Mouse (Mus musculus): ENCODE data around the gene Primpol. TPM values are rescaled to one million over a fixed set of nuclear protein-coding genes. Genes with fewer than 3 reads are reported as not detected.

Primpol gene
- polyA plus RNA-seq, 1 experiment from 2014 or later = 14.8 TPM

GRCm38 (mm10) chr8:46626642-46627041, 9.6 kb upstream of the Primpol start:
- Histone ChIP-seq H3K4me2 (replicated peaks) (no peak overlapping the region), H3K4me1 (peaks cover 7% of the 10 kb centered on the region; the same call in 1 of the 2 replicates), H3K9ac (no peak overlapping the region), H3K4me3 (replicated peaks) (no peak overlapping the region), H3K27ac (replicated peaks) (no peak overlapping the region), H3K36me3 (peaks cover 3% of the 10 kb centered on the region; the same call in 1 of the 2 replicates), H3K9me3 (replicated peaks) (no peaks in the 10 kb centered on the region), H3K27me3 (no peaks in the 10 kb centered on the region)
- WGBS = 95% methylated on average over 5 of the region's 5 CpGs
- no peak for ATAC-seq (ENCODE audit: insufficient number of reproducible peaks, low FRiP score, low TSS enrichment, low read depth)

DNA sequence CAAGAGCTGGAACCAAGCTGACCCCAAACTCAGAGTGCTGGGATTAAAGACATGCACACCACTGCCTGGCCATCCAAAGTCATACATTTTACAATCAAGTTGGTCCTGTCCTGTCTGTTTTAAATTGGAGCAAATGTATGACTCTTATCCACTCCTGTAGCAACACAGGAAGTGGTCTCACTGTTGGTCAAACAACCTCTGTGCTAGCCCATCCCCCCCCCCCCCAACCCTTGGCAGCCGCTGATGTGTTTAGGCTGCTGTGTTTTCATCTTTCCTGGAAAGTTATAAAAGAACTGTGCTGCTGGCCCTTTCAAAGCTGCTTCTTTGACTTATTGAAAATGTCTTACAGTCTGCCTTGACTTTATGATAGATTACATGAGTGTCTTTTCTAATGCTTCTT, 8.2 kb upstream of the Primpol start:
- 38% methylated on average over 1 of the region's 1 CpGs for WGBS
- no peaks in the 10 kb centered on the region for H3K27me3 ChIP-seq
- no peaks in the 10 kb centered on the region for H3K9me3 ChIP-seq (replicated peaks)
- no peak for ATAC-seq (ENCODE audit: insufficient number of reproducible peaks, low FRiP score, low TSS enrichment, low read depth)
- no peaks in the 10 kb centered on the region; the same call in 1 of the 2 replicates for H3K36me3 ChIP-seq
- H3K27ac ChIP-seq (replicated peaks) = no peak overlapping the region
- H3K4me3 ChIP-seq (replicated peaks) = no peak overlapping the region
- H3K4me2 ChIP-seq (replicated peaks) = no peak overlapping the region
- H3K4me1 ChIP-seq = peaks cover 7% of the 10 kb centered on the region; the same call in 1 of the 2 replicates
- H3K9ac ChIP-seq = no peak overlapping the region

GRCm38 (mm10) chr8:46622446-46623270, 5.6 kb upstream of the Primpol start:
- H3K27ac ChIP-seq (replicated peaks) = no peak overlapping the region
- no peaks in the 10 kb centered on the region for H3K36me3 ChIP-seq
- H3K9ac ChIP-seq = no peak overlapping the region
- WGBS = 50% methylated on average over 9 of the region's 9 CpGs
- no peak overlapping the region for H3K4me2 ChIP-seq (replicated peaks)
- H3K9me3 ChIP-seq (replicated peaks) = no peaks in the 10 kb centered on the region
- H3K4me1 ChIP-seq = peaks cover 23% of the 10 kb centered on the region; the same call in 1 of the 2 replicates
- no peak overlapping the region for H3K4me3 ChIP-seq (replicated peaks)
- H3K27me3 ChIP-seq = no peaks in the 10 kb centered on the region
- peak; percentile 79 for ATAC-seq (ENCODE audit: insufficient number of reproducible peaks, low FRiP score, low TSS enrichment, low read depth)

DNA sequence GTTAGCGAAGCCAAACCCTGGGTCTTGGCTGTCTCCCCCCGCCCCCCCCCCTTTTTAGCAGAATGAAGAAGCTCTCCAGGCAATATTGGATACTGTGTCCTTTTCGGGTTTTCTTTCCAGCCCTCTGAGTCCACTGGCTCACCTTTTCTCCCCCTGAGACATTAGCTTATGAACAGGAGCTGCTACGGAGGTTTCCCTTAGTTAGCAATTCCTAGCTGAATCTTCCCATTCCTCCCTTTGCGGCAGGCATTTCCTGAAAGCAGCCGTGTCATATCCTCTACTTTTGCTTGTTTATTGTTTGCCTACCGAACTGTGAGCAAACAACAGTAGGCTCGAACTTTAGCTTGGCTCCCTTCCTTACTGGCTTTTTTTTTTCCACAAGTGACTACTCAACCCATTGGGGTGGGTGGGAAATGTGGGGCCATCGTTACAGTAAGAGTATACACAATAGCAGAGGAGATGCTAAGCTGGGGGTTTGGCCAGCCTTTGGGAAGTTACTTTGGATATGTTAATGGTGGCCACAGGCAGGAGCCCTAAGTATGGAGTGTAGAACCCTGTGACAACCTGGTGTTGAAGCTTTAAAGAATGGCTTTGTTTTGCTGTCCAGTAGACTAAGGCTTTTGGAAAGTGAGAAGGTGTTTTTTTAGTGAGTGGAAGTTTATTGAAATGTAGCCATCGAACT, 1.8 kb upstream of the Primpol start:
- Histone ChIP-seq H3K27me3 (no peaks in the 10 kb centered on the region), H3K9ac (peak overlapping the region; percentile 85; the same call in 1 of the 2 replicates), H3K4me1 (peaks cover 24% of the 10 kb centered on the region), H3K9me3 (replicated peaks) (no peaks in the 10 kb centered on the region), H3K36me3 (no peaks in the 10 kb centered on the region), H3K4me2 (replicated peaks) (peak overlapping the region; percentile 78), H3K4me3 (replicated peaks) (peak overlapping the region; percentile 83), H3K27ac (replicated peaks) (0 out of 2 replicates have a peak overlapping the region, but pooled peaks have one; percentile 5)
- ATAC-seq (ENCODE audit: insufficient number of reproducible peaks, low FRiP score, low TSS enrichment, low read depth) = no peak
- WGBS = 2% methylated on average over 10 of the region's 10 CpGs

DNA sequence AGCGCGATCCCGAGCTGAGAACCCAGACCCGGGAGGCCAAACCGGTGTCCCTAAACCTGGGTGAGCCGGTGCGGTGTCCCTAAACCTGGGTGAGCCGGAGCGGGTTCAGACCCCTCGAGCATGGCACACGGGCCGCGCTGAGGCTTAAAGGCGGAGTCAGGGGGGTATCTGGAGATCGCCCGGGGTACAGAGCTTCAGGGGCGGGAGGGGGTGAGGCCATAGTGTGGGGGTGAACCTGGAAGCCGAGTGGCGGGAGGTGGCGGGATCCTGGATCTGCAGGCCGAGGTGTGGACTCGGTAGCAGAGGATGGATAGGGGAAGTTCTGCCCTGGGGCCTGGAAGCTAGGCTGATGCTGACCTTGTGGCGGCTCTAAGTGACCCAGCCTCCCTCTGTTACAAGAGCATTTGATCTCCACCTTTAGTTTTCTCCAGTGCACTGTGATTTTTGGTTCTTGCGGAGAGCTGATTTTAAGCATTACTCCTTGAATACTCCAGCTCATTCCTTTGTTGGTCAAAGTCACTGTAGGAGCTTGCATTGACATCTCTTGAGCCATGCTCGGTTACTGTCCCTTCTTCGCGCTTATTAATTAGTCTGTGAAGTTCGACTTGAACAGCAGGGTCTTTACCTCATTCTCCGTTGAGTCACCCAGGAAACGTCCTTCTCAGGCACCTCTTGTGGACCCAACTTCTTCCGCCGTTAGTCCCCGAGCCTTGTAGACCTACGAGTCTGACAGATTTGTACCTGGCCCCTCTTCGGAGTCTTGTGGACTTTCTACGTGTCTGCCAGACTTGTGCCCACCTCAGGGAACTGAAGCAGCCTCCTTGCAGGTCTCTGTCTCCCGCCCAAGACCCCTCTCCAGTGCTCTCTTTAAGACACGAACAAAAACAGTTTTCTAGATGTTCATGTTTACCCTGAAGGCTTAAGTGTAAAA, 943 bp upstream of the Primpol start:
- Histone ChIP-seq H3K4me1 (peaks cover 32% of the 10 kb centered on the region), H3K27me3 (no peaks in the 10 kb centered on the region), H3K4me3 (replicated peaks) (peak overlapping the region; percentile 83), H3K27ac (replicated peaks) (peak overlapping the region; percentile 91), H3K4me2 (replicated peaks) (peak overlapping the region; percentile 78), H3K36me3 (no peaks in the 10 kb centered on the region), H3K9ac (peak overlapping the region; percentile 85), H3K9me3 (replicated peaks) (no peaks in the 10 kb centered on the region)
- WGBS = under 1% methylated on average over 38 of the region's 38 CpGs
- peak; percentile 31 for ATAC-seq (ENCODE audit: insufficient number of reproducible peaks, low FRiP score, low TSS enrichment, low read depth)

DNA sequence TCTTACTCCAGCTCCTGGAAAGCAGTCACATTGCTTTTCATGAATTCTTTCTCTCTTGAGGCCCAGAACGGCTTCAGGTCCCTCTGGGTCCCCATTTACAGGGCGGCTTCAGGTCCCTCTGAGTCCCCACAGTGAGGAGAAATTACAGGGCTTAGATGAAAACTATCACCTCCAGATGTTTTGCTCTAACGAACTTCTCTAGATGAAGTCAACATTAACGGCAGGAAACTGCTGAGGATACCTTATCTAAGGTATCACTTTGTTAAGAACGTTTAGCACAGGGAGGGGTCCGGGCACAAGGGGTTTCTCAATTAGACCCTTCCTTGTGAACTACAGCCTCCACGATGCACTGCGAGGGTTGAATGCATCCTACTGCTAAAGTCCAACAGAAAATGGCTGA, 1.1 kb downstream of the Primpol start:
- Histone ChIP-seq H3K9ac (no peak overlapping the region), H3K36me3 (no peaks in the 10 kb centered on the region), H3K4me3 (replicated peaks) (no peak overlapping the region), H3K9me3 (replicated peaks) (no peaks in the 10 kb centered on the region), H3K4me2 (replicated peaks) (peak overlapping the region; percentile 78; the same call in 1 of the 2 replicates), H3K27me3 (no peaks in the 10 kb centered on the region), H3K27ac (replicated peaks) (no peak overlapping the region), H3K4me1 (peaks cover 27% of the 10 kb centered on the region)
- 78% methylated on average over 8 of the region's 8 CpGs for WGBS
- ATAC-seq (ENCODE audit: insufficient number of reproducible peaks, low FRiP score, low TSS enrichment, low read depth) = no peak

DNA sequence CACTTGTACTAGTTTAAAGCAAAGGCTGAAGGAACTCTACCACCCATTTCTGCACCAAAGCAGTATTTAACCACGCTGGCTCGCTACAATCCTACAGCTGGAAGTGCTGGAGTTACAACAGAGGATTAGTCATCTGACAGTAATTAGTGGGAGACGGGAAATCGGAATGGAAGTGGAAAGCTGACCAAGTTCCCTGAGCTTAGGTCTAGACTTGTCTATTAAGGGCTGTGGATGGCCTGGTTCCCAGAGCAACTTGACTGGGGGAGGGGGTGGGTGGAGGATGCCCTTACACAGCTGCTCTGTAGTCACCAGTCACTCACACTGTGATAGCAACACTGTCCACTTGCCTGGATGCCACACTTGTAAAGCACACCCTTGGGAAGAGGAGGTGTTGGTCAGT, 3.6 kb downstream of the Primpol start:
- H3K4me1 ChIP-seq = peaks cover 15% of the 10 kb centered on the region
- H3K9ac ChIP-seq = no peak overlapping the region
- 0 out of 2 replicates have a peak overlapping the region, but pooled peaks have one; percentile 1 for H3K4me3 ChIP-seq (replicated peaks)
- H3K27ac ChIP-seq (replicated peaks) = peak overlapping the region; percentile 80
- H3K36me3 ChIP-seq = no peaks in the 10 kb centered on the region
- 0 out of 2 replicates have a peak overlapping the region, but pooled peaks have one; percentile 8 for H3K4me2 ChIP-seq (replicated peaks)
- WGBS = 11% methylated on average over 4 of the region's 4 CpGs
- ATAC-seq (ENCODE audit: insufficient number of reproducible peaks, low FRiP score, low TSS enrichment, low read depth) = no peak
- no peaks in the 10 kb centered on the region for H3K9me3 ChIP-seq (replicated peaks)
- H3K27me3 ChIP-seq = no peaks in the 10 kb centered on the region

DNA sequence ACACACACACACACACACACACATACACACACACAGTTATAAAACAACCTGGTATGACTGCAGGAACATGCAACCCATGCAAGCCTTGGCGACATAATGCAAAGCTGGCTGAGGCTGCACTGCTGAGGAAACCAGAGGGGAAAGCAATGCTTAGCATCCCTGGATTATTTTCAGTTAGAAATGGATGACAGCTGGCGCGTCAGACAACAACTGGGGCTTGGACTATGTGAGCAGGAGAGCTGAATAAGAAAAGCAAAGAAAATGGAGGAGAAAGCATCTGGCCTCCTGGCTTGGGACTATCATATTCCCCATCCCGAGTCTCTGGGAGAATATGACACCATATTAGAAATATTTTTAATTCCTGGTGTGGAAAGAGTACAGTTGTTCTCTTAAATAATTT, 4.1 kb downstream of the Primpol start:
- H3K4me2 ChIP-seq (replicated peaks) = no peak overlapping the region
- no peak overlapping the region for H3K9ac ChIP-seq
- no peak overlapping the region for H3K4me3 ChIP-seq (replicated peaks)
- no peaks in the 10 kb centered on the region for H3K27me3 ChIP-seq
- 35% methylated on average over 4 of the region's 4 CpGs for WGBS
- peaks cover 12% of the 10 kb centered on the region for H3K4me1 ChIP-seq
- H3K27ac ChIP-seq (replicated peaks) = peak overlapping the region; percentile 80
- ATAC-seq (ENCODE audit: insufficient number of reproducible peaks, low FRiP score, low TSS enrichment, low read depth) = peak; percentile 30; the same call in 1 of the 2 replicates
- H3K36me3 ChIP-seq = no peaks in the 10 kb centered on the region
- no peaks in the 10 kb centered on the region for H3K9me3 ChIP-seq (replicated peaks)

DNA sequence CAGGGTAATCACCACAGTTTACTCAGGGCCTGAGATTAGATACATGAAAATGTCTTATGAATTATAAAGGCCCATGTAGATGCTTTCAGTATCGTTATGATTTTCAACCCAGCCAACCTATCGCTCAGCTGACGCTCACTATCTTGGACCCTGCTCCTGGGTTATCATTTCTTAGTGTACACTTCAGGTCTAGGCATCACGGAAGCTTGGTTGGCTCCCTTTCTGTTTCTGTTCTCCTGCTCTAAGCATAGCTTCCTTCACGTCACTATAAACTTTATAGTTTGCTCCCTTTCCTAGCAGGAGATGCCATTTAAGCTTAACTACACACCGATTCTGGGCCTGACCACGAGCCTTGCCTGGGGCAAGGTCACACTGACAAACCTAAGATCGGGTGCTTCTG, 5.5 kb downstream of the Primpol start:
- Histone ChIP-seq H3K9ac (no peak overlapping the region), H3K9me3 (replicated peaks) (no peaks in the 10 kb centered on the region), H3K36me3 (no peaks in the 10 kb centered on the region), H3K4me1 (peaks cover 12% of the 10 kb centered on the region), H3K4me3 (replicated peaks) (no peak overlapping the region), H3K27ac (replicated peaks) (no peak overlapping the region), H3K27me3 (no peaks in the 10 kb centered on the region), H3K4me2 (replicated peaks) (no peak overlapping the region)
- no peak for ATAC-seq (ENCODE audit: insufficient number of reproducible peaks, low FRiP score, low TSS enrichment, low read depth)
- 81% methylated on average over 8 of the region's 8 CpGs for WGBS

DNA sequence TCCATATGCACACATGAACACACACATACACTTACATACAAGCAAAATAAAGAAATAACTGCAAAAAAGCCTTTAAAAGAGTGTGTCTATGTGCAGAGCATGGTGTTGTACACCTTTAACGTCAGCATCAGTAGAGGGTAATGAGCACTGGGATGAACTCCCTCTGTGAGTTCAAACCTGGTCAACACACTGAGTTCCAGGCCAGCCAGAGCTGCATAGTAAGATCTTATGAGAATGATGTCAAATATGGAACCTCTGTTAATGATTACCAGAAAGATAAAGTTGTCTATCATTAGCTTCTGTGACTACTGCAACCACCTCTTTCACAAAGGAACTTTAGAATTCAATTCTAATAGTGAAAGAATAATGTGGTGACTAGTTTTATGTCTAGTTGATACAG, 10.1 kb downstream of the Primpol start:
- Histone ChIP-seq H3K36me3 (peaks cover 4% of the 10 kb centered on the region; the same call in 1 of the 2 replicates), H3K27ac (replicated peaks) (no peak overlapping the region), H3K4me1 (no peaks in the 10 kb centered on the region), H3K4me3 (replicated peaks) (no peak overlapping the region), H3K9ac (no peak overlapping the region), H3K27me3 (no peaks in the 10 kb centered on the region), H3K4me2 (replicated peaks) (no peak overlapping the region), H3K9me3 (replicated peaks) (no peaks in the 10 kb centered on the region)
- 78% methylated on average over 1 of the region's 1 CpGs for WGBS
- no peak for ATAC-seq (ENCODE audit: insufficient number of reproducible peaks, low FRiP score, low TSS enrichment, low read depth)
